Mouse (Mus musculus): ENCODE measurements around the gene Sec24c.
"Not testable (repeated sequence)": the region's sequence is repeated elsewhere in the genome, so short reads cannot be mapped to it uniquely, and the experiment has no call there.

Gene Sec24c

DNA sequence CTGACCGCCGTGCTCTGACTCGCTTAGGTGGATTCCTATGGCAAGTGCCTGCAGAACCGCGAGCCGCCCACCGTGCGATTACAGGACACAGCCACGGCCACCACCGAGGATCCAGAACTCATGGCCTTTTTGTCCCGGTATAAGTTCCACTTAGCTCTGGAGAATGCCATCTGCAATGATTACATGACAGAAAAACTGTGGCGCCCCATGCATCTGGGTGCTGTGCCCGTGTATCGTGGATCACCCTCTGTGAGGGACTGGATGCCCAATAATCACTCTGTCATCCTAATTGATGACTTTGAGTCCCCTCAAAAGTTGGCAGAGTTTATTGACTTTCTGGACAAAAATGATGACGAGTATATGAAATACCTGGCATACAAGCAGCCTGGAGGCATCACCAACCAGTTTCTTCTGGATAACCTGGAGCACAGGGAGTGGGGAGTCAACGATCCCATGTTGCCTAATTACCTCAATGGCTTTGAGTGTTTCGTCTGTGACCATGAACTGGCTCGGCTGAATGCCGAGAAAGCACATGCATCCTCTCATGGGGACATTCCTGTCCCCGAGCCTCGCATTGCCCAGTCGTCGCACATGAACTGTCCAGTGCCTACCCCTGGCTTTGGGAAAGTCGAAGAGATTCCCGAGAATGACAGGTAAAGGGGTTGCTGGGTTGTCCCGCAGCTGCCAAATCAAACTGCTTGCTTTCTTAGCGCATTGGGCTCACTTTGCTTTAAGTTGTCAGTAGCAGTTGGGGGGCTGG is 21.8 kb downstream of the Sec24c start:
- no peak for DNase-seq (ENCODE audit: extremely low read depth, insufficient read length, low spot score)

GRCm38 (mm10) chr14:20696986-20697385 is 22.9 kb downstream of the Sec24c start:
- DNase-seq (ENCODE audit: extremely low read depth, insufficient read length, low spot score): no peak

DNA sequence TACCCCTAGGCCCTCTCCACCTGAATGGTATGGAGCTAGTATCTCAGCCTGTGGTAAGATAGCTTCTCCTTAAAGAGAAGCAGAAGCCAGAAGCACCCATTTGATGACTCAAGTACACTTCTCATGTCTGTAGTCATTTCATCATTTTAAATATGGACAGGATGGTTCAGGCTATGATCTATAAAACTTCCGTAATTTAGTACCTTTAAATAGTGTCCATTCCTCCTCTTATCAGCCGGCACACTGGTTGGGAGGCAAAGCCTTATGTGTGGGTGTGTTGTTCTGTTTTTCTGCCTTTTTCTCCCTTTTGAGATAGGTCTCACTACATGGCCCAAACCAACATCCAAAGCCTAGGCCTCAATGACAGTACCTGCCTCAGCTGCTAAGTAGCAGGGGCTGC is 24.4 kb downstream of the Sec24c start:
- DNase-seq (ENCODE audit: extremely low read depth, insufficient read length, low spot score): no peak

DNA sequence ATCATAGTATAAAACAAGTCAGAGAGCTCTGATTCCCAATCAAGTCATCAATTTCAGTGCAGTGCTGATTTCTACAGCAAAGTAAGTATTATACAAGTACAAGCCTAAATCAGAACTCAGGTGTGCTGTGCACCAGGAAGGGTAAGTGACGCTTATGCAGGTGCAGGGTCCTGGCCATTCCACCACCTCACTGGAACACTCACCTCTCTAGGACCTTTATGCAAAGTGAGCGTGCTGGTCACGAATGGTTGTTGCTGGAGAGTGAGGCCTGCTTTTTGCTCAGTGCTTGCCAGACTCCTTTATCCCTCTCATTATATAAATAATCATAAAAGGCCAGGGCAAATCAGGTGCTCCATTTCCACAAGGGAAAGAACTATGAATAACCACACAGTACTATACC is 26.3 kb downstream of the Sec24c start:
- DNase-seq (ENCODE audit: extremely low read depth, insufficient read length, low spot score): no peak

GRCm38 (mm10) chr14:20701554-20701953 is 27.4 kb downstream of the Sec24c start:
- DNase-seq (ENCODE audit: extremely low read depth, insufficient read length, low spot score): no peak

DNA sequence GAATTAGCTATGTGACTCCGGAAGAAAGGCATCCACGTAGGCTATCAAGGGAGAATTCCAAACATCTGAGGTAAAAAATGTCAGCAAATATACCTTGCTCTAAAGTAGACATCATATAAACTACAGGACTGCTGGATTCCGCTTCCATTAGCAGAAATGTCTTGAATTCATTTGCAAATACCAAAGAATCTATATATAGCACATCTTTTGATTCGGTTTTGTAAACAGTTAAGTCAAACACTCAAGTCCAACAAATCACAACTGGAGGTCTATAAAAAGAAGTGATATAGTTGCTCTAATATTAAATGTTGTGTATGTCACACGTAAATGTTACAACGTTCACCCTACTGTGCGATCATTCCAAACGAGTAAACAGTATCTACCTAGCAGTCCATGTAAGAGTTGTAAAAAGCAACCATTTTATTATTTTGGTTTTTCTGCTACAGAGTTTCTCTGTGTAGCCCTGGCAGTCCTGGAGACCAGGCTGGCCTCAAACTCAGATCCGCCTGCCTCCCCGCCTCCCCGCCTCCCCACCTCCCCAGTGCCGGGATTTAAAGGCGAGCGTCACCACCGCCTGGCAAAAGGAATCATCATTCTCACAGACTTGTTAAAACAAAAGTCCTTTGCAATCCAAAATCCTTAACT is 28.1 kb downstream of the Sec24c start:
- no peak for DNase-seq (ENCODE audit: extremely low read depth, insufficient read length, low spot score)

- DNase-seq (ENCODE audit: extremely low read depth, insufficient read length, low spot score): peak; percentile 89
These were observed 28.8 kb downstream of the Sec24c start, which contains the start of gene Chchd1 for GRCm38 (mm10) chr14:20702741-20703381. TSS of gene Chchd1 (plus strand) at chr14:20703006.

- not testable (repeated sequence) for DNase-seq (ENCODE audit: extremely low read depth, insufficient read length, low spot score)
These were observed 29.4 kb downstream of the Sec24c start for GRCm38 (mm10) chr14:20703461-20703860.

GRCm38 (mm10) chr14:20707201-20708190 is 33.4 kb downstream of the Sec24c start, which contains the start of gene Zswim8:
TSS of gene Zswim8 (plus strand) at chr14:20707552.
- peak; percentile 89 for DNase-seq (ENCODE audit: extremely low read depth, insufficient read length, low spot score)

GRCm38 (mm10) chr14:20708239-20708638 is 34.1 kb downstream of the Sec24c start:
- DNase-seq (ENCODE audit: extremely low read depth, insufficient read length, low spot score): no peak

- DNase-seq (ENCODE audit: extremely low read depth, insufficient read length, low spot score): no peak
These were observed 39.7 kb downstream of the Sec24c start for GRCm38 (mm10) chr14:20713832-20714231.

- no peak for DNase-seq (ENCODE audit: extremely low read depth, insufficient read length, low spot score)
These were observed 44.3 kb downstream of the Sec24c start for GRCm38 (mm10) chr14:20718443-20718842.

DNA sequence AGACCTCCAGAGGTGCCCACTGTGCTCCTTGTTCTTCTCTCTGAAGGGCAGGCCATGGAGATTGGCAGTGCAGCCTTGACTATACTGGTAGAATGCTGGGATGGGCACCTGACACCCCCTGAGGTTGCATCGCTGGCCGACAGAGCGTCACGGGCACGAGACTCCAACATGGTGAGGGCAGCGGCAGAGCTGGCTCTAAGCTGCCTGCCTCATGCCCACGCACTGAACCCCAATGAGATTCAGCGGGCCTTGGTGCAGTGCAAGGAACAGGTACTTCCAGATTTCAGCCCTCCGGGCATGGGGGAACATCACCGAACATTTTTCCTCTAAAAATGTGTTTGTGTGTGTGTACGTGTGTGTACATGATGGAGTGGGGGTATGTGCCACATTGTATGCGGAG is 45.7 kb downstream of the Sec24c start:
- no peak for DNase-seq (ENCODE audit: extremely low read depth, insufficient read length, low spot score)

- no peak for DNase-seq (ENCODE audit: extremely low read depth, insufficient read length, low spot score)
These were observed 47.3 kb downstream of the Sec24c start for GRCm38 (mm10) chr14:20721371-20721770.

GRCm38 (mm10) chr14:20723006-20723405 is 48.9 kb downstream of the Sec24c start:
- no peak for DNase-seq (ENCODE audit: extremely low read depth, insufficient read length, low spot score)

DNA sequence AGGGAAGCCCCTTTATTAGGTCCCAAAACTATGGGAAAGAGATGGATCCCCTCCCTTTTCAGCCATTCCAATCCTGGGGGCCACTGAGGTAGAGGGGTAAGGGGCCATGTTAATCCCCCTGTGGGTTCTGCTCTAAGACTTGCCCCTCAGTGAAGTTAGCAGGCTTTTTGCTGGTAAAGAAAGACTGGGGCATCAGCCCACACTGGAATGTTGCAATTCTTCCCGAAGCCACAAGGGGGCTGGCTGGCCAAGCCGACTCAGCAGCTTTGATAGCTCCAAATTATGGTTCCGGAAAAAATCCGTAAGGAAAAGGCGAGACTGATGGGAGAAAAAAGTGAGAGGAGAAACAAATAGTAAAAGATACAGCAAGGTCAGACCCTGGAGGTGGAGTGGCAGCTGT is 49.9 kb downstream of the Sec24c start:
- no peak for DNase-seq (ENCODE audit: extremely low read depth, insufficient read length, low spot score)

- no peak for DNase-seq (ENCODE audit: extremely low read depth, insufficient read length, low spot score)
These were observed 51.7 kb downstream of the Sec24c start for GRCm38 (mm10) chr14:20725660-20726339.

DNA sequence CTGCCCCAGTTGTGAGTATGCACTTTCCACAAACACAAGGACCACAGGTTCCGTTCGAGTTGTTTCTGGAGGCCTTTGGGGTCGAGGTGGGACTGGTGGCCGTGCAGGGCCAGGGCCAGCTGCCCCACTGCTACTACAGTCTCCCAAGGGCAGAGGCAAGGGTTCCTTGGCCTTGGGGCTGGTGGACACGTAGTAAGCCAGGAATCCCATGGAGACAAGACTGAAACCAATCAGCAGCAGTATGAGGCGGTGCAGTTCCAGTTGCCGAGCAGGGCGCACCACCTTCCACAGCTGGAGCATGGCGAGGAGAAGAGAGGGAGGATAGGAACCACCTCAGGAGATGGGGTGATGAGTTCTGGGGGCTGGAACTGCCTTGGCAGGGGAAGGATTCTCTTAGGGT is 55.8 kb downstream of the Sec24c start:
- no peak for DNase-seq (ENCODE audit: extremely low read depth, insufficient read length, low spot score)

GRCm38 (mm10) chr14:20730853-20731602 is 56.9 kb downstream of the Sec24c start:
- DNase-seq (ENCODE audit: extremely low read depth, insufficient read length, low spot score): no peak

All from 3134 (cell line).